Mouse (Mus musculus) lung, adult 18-20 months (tissue): ENCODE results near the gene Arid1b.
"Not testable (repeated sequence)": the region's sequence is repeated elsewhere in the genome, so short reads cannot be mapped to it uniquely, and the experiment has no call there.

Experiments
- DNase-seq, 2 experiments: peaks; one replicate each; pipeline ENCODE4 v3.0.0; 2022; ENCODE audit warnings: mixed read lengths in 2 of 2

The Arid1b gene

DNA sequence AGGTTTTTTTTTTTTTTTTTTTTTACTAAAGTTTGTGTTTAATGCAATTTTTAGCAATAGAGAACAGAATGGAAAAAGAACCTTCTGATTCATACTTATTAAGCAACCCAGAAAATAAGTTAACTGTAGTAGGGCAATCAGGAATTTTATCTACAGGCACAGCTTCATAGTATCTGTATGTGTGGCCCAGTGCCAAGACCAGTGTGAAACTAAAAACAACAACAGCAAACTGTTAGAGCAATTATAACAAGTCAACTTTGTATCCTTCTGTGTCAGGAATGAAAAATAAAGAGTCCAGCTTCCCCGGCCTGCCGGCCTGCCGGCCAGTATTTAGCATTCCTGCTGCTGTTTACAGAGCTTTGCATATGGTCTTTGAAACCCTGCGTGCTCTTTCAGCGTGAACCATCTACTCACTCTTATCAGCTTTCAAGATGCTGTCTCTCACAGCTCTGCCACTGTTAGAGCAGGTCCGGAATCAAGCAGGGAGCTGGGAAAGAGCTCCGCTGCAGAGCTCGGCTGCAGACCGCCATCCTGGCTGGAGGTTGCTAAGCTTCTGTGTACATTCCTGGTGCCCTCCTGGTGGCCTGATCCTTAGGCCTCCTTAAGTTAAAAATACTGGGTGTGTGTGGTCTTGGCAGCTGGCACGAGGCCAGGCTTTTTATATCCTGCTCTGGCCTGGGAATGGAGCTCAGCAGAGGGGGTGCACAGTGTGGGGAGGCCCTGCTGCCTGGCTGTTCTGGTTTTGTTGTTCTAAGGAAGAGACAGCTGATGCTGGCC, 64.0 kb downstream of the Arid1b start:
- peak; percentile 65 to 71 for DNase-seq

DNA sequence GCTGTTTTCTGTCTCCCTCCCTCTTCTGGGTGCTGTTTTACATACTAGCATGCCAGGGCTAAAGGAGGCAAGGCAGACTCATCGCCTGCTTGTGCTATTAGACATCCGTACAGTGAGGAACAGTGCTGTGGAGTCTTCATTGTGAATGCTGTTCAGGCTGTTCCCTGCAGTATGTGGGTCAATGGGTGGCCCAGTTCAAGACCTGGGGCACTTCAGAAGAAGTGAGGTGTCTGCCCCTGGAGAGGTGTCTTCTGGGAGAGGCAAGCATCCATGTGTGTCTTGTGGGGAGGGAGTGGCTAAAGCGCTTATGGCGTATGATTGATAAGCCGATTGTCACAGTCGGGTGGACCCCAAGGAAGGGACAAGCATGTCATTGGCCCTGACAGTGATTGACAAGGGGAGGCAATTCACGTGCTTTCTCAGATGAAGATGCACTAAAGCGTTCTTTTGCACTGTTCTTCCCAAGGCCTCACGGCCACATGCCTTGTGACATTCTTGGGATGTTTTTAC, 65.0 kb downstream of the Arid1b start:
- DNase-seq, result no peak

DNA sequence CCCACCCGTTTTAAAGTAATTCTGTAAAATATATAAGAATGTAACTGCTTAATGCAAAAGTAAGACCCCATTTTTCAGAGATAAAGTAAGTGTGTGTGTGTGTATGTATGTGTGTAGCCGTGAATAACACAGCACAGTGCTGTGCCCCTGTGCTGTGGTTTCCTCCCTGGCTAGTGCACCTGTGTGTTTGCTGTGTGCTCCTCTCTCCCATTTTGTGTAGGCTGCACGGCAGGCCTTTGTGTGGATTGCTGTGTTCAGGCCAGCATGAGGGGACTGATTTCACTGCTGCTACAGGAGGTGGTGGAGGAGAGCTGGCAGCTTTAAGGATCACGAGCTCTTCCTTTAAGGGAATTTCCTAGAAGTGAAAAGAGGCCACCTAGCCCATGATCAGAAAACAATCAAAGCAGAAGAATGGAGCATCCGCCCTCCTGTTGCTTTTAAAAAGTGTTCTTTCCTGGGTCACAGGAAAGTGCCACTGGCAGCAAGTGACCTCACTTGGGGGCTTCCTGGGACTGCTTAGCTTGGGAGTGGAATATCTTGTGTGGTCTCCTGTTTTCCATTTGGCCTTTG, 66.5 kb downstream of the Arid1b start:
- no peak for DNase-seq

DNA sequence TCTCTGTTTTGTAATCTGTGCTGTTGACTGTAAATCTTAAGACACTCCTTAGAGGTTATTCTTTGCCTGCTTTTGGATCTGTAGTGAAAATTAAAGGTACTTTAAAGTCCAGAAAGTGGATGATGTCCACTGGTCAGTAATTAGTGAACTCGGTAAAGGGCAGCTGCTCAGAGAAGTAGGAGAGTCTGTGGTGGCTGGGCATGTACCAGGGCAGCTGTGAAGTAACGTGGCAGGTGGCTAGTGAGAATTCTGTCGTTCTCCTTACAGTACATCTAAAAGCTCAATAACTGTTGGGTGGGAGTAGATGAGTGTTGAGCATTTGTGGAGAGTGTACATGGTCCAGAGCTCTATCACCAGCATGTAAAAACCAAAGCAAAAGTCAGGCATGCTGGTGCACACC, 67.1 kb downstream of the Arid1b start:
- DNase-seq, result no peak

DNA sequence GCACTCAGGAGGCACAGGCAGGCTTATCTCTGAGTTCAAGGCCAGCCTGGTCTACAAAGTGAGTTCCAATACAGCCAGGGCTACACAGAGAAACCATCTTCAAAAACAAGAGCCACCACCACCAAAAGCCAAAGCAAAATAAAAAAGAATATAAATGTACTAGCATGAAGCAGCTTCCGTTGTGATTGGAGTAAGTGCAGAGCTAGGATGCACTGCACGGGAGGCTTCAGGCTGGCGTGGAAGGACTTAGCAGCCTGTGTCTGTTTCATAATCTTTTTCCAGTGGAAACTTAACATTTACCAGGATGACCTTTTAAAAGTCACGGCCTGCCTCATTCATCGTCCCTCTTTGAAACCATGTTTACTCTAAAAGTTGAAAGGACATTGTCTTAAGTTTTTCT, 67.5 kb downstream of the Arid1b start:
- DNase-seq, result no peak

DNA sequence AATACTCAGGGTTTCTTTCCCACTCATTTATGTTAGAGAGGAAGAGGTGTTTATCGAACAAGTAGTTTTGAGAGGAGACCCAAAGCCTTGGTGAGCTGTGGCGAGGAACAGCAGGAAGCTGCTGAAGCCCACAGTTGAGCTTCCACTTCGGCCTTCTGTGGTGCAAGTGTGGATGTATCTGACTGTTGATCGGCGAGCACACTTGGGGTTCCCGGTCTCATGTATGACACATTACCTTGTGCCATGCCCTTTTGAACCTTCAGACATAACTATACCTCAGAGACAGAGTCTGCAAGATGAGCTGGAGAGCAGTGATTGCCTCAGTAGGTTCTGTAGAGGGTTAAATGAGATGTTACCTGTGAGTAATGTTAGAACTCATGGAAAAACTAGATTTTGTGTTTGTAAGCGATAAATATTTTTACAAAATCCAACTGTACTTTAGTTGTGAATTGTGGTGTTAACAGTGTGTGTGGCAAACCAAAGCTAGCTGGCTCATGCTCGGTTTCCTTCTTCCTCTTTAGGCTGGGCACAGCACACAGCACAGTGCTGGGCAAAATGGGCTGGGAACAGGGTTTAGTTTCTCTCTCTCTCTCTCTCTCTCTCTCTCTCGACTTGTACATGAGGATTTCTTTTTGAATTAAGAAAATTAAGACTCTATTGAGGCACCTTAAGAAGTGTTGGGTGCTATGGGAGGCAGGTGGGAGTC, 69.5 kb downstream of the Arid1b start:
- no peak for DNase-seq

DNA sequence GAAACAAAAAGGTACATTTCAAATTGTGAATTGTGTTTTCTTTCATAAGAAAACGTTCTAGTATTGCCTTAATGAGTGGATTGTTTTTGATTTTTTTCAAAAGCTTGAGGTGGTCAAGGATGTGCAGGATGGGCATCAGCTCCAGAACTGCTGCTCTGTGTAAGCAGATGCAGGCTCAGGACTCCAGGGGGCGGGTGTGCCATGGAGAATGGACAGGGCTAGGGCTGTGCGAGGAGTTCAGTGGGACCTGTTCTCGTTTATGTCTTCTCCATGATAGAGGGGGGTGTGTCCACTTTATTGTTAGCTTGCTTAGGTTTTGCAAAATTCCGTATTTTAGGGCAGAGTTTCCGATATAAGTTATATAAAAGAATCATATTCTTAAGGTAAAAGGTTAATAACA, 70.6 kb downstream of the Arid1b start:
- no peak for DNase-seq

DNA sequence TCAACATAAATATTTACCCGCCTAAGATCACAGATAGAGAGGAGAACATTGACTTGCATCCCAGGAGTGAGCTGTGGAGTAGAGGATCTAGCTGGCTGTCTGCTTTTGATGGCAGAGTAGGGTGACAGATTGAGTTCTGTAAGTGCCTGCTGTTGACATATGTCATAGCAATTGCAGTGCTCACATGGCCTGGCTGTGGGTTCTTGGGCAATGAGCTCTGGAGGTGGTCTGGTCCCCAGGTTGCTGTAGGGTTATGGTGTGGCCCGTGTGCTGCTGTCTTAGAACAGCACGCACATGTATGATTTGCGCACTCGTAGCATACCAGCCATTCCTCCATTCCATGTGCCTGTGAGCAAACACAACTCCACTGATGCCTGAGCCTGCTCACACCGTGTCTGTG, 71.1 kb downstream of the Arid1b start:
- no peak for DNase-seq

DNA sequence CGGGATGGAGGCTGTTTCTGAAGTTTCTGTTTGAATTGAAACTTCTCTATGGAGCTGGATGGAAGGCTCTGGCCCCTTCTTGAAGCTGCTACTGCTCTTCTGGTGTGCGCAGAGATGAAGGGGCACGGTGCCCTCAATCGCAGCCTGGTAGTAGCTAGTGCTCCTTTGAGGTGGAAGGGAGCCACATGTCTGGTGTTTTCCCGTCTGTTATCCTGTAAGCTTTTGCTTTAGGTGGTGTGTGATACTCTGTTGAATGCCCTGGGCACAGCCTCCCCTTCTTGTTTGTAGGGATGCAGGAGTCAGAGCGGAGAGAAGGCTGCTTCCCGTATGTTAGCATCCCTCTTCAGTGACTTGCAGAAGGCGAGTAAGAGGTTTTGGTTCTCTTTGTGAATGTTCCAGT, 72.7 kb downstream of the Arid1b start:
- DNase-seq, result no peak

DNA sequence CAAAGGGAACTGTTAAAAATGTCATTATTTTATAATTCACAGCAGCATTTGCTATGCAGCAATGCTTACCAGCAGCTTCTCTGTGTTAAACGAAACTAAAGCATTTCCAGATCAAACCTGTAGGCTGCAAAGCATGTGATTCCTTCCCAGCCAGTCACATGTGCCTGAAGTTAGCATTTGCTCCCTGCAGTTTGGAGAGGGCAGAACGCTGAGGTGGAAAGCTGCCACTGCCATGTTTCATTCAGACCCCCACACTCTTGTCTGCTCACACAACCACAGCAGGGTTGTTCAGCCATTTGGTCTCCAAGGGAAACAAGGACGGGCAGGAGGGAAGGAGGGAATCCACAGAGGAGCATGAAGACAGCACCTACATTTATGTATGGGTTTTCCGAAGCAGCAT, 73.1 kb downstream of the Arid1b start:
- DNase-seq, result no peak

DNA sequence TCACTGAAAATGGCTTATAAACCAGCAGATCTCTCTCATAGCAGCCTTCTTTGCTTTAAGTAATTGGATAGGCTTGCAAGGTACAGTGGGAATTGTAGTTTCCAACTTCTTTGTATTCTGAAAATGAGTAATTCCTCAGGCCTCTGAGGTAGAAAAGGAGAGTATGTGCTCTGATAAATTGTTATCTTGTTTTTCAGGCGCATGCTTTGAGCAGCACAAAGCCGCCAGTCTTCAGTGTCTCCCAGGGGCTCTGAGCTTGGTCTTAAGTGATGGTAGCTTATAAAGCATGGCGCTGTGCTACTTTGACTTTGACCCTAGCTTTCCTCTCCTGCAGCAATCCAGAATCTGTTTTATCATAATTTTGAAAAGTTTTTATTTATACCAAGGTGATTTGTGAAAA, 76.3 kb downstream of the Arid1b start:
- DNase-seq, result no peak

DNA sequence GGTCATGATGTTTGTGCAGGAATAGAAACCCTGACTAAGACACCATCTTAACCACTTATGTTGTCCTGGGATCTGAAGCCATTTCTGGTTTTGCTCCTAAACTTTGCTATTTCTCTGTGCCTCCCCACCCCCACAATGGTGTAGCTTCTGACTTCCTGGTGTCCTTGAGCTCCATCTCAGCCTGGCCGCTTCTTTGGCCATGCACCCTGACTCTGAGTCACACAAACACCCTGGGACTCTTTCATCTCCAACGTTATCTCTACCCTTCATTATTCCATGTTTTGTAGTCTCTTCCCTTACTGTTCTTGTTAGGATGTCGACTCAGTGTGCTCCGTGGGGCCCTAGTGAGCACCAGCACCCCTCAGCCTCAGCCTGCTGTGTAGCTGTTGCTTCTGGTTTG, 78.4 kb downstream of the Arid1b start:
- DNase-seq, result no peak

DNA sequence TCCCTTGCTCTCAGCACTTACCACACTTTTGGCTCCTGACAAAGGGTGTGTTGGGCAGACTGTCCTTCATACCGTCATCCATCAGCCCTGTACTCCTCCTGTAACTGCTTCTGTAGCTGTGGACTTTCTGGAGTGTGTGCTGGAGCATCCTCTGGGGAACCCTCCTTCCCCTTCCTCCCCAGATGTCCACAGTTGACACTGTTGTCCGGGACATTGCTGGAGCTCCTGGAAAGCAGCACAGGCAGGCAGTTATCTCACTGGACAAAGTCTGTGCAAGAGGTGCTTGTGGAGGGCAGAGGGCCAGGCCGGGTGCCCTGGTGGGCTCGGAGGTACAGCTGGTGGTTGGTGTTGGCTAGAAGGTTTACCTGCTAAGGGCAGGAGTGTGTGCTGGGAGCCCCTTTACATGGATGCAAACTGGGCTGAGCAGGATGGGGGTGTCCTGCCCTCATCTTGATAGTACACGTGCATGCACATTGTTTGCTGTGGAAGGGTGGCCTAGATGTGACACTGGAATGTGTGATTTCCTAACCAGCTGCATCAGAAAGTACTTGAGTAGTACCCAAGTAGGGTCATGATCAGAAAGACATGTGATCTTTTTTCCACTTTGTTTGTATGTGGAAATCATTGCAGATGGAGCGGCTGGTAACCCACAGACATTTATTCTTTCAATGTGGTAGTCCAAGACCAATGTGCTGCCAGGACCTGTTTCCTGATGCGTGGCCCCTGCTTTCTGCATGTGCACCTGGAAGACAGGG, 80.8 kb downstream of the Arid1b start:
- DNase-seq, result no peak

DNA sequence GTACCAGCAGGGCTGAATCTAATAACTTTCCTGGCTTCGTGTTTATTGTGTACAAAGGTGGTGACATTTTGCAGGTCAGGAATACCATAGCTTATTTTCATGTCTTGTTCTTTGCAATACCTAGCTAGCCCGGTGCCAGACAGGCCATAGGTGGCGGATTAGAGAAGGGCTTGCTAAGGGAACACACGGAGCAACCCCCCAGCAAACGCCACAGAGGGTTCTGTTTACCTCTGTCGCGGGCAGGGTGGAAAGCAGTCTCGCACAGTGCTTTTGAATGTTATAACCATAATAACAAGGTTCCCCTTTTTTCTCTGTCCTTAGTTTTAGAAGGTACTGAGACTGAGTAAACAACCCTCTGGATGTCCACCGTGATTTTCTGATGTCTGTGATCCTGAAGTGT, 83.9 kb downstream of the Arid1b start:
- DNase-seq, result no peak

DNA sequence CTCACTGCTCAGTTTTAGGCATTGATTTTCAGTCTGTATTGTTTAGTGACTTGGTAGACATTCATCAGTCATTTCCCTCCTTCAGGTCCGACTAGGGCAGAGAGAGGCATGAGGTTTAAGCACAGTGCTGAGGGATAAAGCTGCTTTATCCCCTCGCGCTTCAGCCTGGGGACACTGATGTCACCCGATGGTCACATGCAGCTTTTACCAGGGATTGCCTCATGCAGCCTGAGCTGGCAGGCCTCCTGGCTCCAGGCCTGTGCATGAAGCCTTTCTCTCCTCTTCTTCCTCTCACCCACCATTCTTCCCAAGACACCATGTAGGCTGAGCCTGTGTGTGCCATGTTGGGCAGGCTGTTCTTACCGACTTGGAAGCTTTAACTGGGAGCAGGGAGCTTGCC, 84.4 kb downstream of the Arid1b start:
- no peak for DNase-seq

DNA sequence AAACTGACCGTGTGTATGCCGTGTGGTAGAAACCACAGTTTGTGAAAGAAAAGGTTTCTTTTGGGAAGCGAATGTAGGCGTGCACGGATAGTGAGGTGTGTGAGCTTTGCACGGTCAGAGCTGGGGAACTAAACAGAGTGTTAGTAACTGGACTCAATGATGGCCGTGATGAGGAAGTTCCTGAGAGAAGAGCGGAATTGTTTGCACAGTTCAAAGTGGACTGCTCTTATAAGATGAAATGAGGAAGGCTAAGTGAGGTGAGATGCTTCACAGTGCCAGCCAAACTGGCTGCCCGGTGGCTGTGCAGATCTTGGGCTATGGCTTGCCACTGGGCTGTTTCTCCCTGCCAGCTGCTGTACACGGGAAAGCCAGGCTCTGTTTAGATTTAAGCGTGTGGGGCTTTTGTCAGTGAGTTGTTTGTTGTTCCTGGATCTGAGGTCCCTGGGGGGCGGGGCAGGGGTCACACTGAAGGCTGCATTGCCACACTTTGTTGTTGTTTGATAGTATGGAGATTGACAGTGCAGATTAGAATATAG, 86.8 kb downstream of the Arid1b start:
- no peak for DNase-seq

DNA sequence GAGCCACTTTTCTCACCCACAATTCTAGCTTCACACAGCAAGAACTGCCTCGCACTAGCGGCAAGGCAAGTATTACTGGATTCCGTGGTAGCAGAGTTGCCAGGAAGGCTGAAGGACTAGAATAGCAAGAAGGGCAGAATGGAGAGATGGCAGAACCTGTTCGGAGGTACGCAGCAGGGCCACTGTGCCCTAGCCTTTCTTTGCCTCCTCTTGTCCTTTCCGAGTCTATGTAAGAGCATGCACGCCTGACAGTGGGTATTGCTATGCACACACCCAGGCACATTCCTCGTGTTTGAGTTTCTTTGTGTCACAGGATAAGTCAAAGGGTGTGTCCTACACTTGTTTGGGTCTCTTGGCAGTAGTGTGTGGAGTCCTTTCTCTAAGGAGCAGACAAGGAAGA, 88.1 kb downstream of the Arid1b start:
- DNase-seq, result peak in 1 of 2 experiments; percentile 53

DNA sequence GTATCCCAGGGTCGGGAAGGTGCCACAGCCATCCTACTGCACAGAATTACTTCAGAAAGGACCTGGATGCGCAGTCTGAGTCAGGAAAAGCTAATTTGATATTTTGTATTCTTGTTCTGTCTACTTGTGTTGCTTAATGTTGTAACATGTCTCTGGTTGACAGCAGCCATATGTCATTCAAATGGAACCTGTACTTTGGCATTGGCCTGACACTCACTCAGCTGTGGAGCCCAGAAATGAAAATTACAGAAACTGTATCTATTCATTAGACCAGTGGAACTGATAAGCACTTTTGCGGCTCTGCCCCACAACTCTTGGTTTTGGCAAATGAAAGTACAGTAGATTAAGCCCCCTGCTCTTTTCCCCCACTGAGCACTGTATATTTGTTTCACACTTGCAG, 89.4 kb downstream of the Arid1b start:
- no peak for DNase-seq

DNA sequence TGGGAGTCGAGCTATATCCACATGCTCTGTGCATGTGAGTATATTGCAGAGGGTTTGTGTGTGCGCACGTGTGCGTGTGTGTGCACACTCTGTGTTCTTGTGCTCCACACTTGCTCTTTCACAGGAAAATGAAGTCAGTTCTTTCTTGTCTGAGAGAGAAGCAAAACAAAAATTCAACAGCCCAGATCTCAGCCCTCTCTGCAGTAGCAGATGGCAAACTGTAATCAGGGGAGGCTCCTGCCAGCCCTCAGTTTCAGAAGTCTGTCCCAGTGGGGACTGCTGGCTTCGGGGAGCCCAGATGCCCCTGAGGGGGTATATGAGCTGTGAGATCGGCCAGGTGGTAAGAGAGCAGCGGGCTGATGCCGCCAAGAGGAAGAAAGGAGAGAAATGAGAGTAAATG, 90.0 kb downstream of the Arid1b start:
- no peak for DNase-seq

DNA sequence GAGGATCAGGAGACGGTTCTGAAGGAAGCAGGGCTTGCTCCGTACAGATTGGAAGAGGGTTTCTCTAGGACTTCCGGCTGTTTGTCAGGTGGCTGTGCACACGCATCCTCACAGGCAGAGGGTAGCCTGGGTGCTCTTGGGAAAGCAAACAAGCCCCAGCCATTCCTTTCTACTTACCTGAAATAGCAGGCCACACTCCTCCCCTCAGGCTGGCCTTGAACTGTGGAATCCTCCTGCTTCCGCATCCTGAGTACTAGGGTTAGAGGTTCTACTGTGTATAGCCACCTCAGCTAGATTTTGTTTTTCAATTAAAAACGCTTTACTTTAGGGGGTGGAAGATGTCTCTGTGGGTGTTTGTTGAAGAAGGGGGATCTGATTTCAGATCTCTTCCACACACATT, 90.9 kb downstream of the Arid1b start:
- no peak for DNase-seq

DNA sequence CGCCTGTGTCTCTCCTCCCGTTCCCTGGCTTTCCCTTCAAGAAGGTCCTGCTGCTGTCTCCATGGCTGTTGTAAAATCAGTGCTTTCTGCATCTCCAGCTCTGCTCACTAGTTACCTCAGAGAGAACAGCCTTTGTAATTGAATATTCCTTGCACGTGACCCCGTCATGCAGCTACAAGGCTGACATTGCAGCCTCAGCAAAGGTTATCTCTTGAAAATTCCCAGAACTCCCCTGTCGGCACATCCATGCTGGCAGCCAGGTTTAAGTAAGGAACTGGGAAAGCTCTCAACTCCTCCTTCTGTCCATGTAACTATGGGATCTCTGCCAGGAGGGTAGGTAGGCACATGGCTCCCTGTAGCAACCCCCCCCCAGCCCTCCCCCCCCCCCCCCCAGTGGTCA, 91.8 kb downstream of the Arid1b start:
- no peak for DNase-seq

DNA sequence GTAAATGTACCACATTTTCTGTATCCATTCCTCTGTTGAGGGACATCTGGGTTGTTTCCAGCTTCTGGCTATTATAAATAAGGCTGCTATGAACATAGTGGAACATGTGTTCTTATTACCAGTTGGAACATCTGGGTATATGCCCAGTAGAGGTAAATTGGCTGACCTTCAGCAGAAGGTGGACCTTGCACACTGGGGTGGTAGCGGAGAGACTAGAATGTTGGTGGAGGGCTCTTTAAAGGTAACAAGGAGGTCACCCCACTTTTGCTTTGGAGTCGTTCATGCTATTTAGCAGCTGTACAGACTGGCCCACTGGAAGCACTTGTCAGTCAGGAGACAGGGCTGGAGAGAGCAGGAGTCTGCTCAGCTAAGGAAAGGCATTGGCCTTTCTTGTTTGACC, 94.1 kb downstream of the Arid1b start:
- DNase-seq, result not testable (repeated sequence)

DNA sequence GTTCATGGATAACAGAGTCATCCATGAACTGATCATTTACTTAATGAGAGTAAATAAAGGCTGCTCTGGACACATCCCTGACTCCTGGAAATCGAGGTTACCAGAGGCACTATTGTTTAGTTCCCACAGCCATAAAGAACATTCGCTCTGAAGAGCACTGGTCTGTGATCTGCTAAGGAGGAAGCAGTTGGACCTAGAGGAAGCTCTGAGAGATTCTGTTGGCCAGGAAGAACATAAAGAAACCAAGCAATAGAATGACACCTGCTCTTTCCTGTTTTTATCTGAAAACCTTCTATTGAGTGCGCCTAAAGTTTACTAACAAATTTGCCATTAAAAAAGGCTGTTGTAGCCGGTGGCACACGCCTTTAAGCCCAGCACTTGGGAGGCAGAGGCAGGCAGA, 94.7 kb downstream of the Arid1b start:
- DNase-seq, result no peak
